Mouse (Mus musculus) midbrain, embryonic 16.5 days (tissue): ENCODE data around the gene Coq6. TPM values are rescaled to one million over a fixed set of nuclear protein-coding genes. Genes with fewer than 3 reads are reported as not detected.

Experiments used
- ATAC-seq: fragments of 200-750 bp; cut with Nextera tagmentation; 2 replicates; pipeline ENCODE4 v1.8.0; 2017; ENCODE audit warnings: moderate TSS enrichment
- H3K27ac ChIP-seq: fragments of 300-500 bp; sonication (generic); 2 replicates; pipeline ENCODE4 v1.5.1; 2014; ENCODE audit warnings: mild to moderate bottlenecking, low read length, mixed read lengths
- H3K27me3 ChIP-seq: fragments of 300-500 bp; sonication (generic); 2 replicates; pipeline ENCODE4 v1.6.1; 2014; ENCODE audit warnings: low read depth, low read length, mixed read lengths; ENCODE audit not compliant: control insufficient read depth, insufficient read depth
- H3K36me3 ChIP-seq: fragments of 300-500 bp; sonication (generic); 2 replicates; pipeline ENCODE4 v1.6.1; 2014; ENCODE audit warnings: mild to moderate bottlenecking, low read length, moderate library complexity, mixed read lengths; ENCODE audit not compliant: control insufficient read depth, insufficient read depth
- H3K4me1 ChIP-seq: fragments of 300-500 bp; sonication (generic); 2 replicates; pipeline ENCODE4 v1.6.1; 2014; ENCODE audit warnings: mild to moderate bottlenecking, low read length, mixed read lengths; ENCODE audit not compliant: control insufficient read depth, insufficient read depth
- H3K4me2 ChIP-seq: fragments of 300-500 bp; sonication (generic); 2 replicates; pipeline ENCODE4 v1.6.1; 2014; ENCODE audit warnings: mild to moderate bottlenecking, low read length, mixed read lengths
- H3K4me3 ChIP-seq: fragments of 300-500 bp; sonication (generic); 2 replicates; pipeline ENCODE4 v1.5.1; 2014; ENCODE audit warnings: low read depth, mild to moderate bottlenecking, low read length, moderate library complexity, mixed read lengths
- H3K9ac ChIP-seq: fragments of 300-500 bp; sonication (generic); 2 replicates; pipeline ENCODE4 v1.6.1; 2014; ENCODE audit warnings: low read depth, low read length, mixed read lengths
- H3K9me3 ChIP-seq: fragments of 300-500 bp; sonication (generic); replicated peaks from 2 replicates; pipeline ENCODE4 v1.6.1; 2014; ENCODE audit warnings: mild to moderate bottlenecking, low read length, mixed read lengths; ENCODE audit not compliant: control insufficient read depth, poor library complexity, severe bottlenecking
- WGBS: fragments of 180-500 bp; shearing (Covaris S2); extraction: QIAGEN DNeasy Blood & Tissue Kit; methylation state at CpG from one replicate; pipeline ENCODE4 v1.1.7; 2014; 5-methylcytosine and 5-hydroxymethylcytosine counted together
- polyA plus RNA-seq: library from polyadenylated mRNA; unstranded; fragments of >200 nt; fragmentation: Nextera tagmentation; extraction: Ambion mirVana; gene quantifications from 2 replicates; pipeline ENCODE4 v1.2.1, GENCODE M21; 2015

The Coq6 gene
- polyA plus RNA-seq, 1 experiment from 2014 or later = 40.7 TPM

- Histone ChIP-seq H3K27me3 (no peaks in the 10 kb centered on the region), H3K36me3 (no peaks in the 10 kb centered on the region), H3K9ac (peak overlapping the region; percentile 64), H3K4me3 (peak overlapping the region; percentile 53), H3K27ac (peak overlapping the region; percentile 85), H3K9me3 (no peaks in the 10 kb centered on the region; the same call in 1 of the 2 replicates), H3K4me2 (peak overlapping the region; percentile 89), H3K4me1 (peaks cover 8% of the 10 kb centered on the region)
- 35% methylated on average over 18 of the region's 18 CpGs for WGBS
- no peak; the same call in 1 of the 2 replicates for ATAC-seq
These were observed 56.1 kb downstream of the Coq6 start for GRCm38 (mm10) chr12:84417605-84417922.

Other genes with a start within 250 kb of the Coq6 start
- 9.1 and 10.9 TPM in 2 replicates for gene Dnal1, start 247.3 kb upstream of the Coq6 start, polyA plus RNA-seq
- gene Pnma1, start 213.2 kb upstream of the Coq6 start, polyA plus RNA-seq = 8.2 and 9.3 TPM in 2 replicates
- 2.7 and 3.6 TPM in 2 replicates for gene Elmsan1, start 142.8 kb upstream of the Coq6 start, polyA plus RNA-seq
- gene Ptgr2, start 76.4 kb upstream of the Coq6 start, polyA plus RNA-seq = 17.8 and 19.8 TPM in 2 replicates
- gene Zfp410, start 44.8 kb upstream of the Coq6 start, polyA plus RNA-seq = 59.4 and 73.1 TPM in 2 replicates
- gene Fam161b, start 176 bp downstream of the Coq6 start, polyA plus RNA-seq = 21.1 and 24.0 TPM in 2 replicates
- gene Entpd5, start 47.4 kb downstream of the Coq6 start, polyA plus RNA-seq = 13.8 and 15.2 TPM in 2 replicates
- gene Bbof1, start 47.4 kb downstream of the Coq6 start, polyA plus RNA-seq = 4.6 and 4.7 TPM in 2 replicates
- 22.3 and 22.4 TPM in 2 replicates for gene Rnf113a2, start 55.5 kb downstream of the Coq6 start, polyA plus RNA-seq
- 33.6 and 34.2 TPM in 2 replicates for gene Aldh6a1, start 89.3 kb downstream of the Coq6 start, polyA plus RNA-seq
- 36.1 and 37.7 TPM in 2 replicates for gene Lin52, start 89.8 kb downstream of the Coq6 start, polyA plus RNA-seq
- 1.5 and 1.9 TPM in 2 replicates for gene Vsx2, start 208.1 kb downstream of the Coq6 start, polyA plus RNA-seq